Mouse (Mus musculus) heart, adult 18-20 months (tissue): ENCODE results near the gene Rspry1. TPM values are rescaled to one million over a fixed set of nuclear protein-coding genes. Genes with fewer than 3 reads are reported as not detected.
A peak's percentile ranks its signal among the peaks of the same experiment; 100 is the strongest.

Source experiments
- DNase-seq, 2 experiments: peaks; one replicate each; pipeline ENCODE4 v3.0.0; 2021 to 2022; ENCODE audit warnings: mixed read lengths in 1 of 2
- long read RNA-seq, 2 experiments: library from polyadenylated mRNA; stranded (forward); transcript quantifications; one replicate each; pipeline ENCODE4 v2.0.0; 2021
- total RNA-seq, 2 experiments: library from RNA; stranded (reverse); gene quantifications; 2 replicates each; pipeline ENCODE4 v1.2.3; 2021

Rspry1 gene
- 10 to 100 TPM; 10.9 to 11.7 TPM for total RNA-seq
- long read RNA-seq, experiment 1, transcript Rspry1-201 (15 exons, 3,852 nt), result major isoform, 8 of 10 reads
- long read RNA-seq, experiment 1, partial matches to known transcripts, result 0 of 10 reads
- long read RNA-seq, experiment 1, other reads (novel, unspliced or antisense), result 1 of 10 reads
- long read RNA-seq, experiment 2, partial matches to known transcripts, result 0 of 4 reads
- long read RNA-seq, experiment 2, other reads (novel, unspliced or antisense), result 0 of 4 reads

DNA sequence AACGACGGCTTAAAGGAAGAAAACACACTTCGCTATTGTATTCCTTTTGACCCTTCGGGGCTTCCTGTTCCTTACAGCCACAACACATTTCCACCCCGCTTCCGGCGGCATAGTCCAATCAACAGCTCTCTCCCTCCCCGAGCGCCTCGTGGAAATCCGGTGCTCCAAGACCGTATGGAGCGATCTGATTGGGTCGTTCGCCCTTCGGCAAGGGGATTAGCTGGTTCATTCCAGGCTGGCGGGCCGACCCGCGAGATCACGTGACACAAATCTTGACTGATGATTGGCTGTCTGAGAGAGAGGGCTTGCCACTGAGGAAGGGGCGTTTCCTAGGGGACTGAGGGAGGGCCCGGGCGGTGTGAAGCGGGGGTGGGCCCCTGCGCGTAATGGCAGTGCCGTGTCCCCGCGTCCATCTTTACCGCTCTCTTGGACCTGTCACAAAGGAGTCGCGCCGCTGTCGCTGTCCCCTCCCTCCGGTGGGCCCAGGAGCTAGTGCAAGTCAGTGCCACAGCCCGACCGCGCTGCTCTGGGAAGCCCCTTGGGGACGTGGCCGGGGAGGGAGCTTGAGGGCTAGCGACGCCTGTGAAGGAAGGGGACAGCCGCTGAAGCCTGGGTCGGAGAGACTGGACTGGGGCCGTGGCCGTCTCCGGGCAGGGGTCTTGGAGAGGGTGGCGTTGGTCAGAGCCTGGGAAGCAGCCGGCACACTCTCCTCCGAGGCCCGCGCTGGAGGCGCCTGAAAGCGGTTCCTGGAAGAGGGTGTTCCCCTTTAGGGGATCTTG is at the start of gene Rspry1, which contains the start of gene Fam192a:
Rspry1 (plus strand) TSS at position 331 of the 779 bp plus-strand sequence.
Fam192a (minus strand) TSS at position 391 of the 779 bp plus-strand sequence.
- DNase-seq, result peak; percentile 100

DNA sequence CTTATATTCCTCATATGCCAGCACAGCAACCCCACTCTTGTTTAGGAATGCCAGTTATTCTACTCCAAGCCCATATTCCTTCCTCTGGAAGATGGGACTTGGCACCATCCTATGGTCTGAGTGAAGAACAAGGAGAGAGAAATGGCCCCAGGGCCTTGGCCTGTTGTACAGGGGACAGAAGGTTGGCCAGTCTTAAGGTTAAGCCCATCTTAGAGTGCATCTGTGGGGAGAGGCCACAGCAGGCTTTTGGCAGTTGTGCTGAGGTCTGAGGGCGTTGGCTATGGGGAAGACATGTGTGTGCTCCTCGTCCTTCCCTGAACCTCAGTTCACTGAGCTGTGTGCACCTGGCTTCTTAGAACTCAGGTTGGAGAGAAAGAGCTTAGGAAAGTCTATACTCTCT is 49.0 kb upstream of the Rspry1 start:
- no peak for DNase-seq

DNA sequence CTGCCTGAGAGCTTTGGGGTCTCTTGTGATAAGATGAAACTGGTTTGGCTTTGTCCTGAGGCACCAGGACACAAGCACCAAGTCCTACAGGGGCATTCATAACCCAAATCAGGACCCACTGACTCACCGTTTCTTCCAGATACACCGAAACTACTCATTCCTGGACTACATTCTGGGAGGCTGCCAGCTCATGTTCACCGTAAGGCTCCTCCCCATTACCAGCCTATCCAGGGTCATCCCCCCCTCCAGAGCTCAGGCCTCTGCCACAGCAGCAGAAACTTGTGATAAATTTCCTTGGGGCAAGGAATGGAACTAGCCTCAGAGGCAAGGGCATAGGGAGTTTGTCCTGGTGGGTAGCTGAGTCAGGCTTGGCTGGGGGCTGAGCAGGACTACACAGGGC is 44.5 kb upstream of the Rspry1 start:
- DNase-seq, result no peak

DNA sequence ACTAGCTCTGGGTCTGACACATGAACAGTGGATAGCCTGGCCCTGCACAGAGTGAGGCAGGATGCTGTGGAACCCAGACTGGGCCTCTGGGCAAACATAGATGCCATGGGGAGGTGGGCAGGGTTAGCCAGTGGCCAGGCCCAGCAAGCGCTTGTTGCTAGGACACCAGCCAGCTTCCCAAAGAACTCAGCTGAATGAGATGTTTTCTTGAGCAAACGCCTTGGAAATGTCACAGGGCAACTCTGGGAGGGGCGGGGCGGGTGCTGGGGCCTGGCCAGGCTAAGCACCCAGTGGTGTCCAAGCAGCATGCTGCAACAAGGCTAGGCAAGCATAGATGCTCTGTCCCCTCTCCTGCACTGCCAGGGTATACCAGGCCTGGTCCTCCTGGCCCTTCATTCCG is 40.5 kb upstream of the Rspry1 start:
- DNase-seq, result no peak

DNA sequence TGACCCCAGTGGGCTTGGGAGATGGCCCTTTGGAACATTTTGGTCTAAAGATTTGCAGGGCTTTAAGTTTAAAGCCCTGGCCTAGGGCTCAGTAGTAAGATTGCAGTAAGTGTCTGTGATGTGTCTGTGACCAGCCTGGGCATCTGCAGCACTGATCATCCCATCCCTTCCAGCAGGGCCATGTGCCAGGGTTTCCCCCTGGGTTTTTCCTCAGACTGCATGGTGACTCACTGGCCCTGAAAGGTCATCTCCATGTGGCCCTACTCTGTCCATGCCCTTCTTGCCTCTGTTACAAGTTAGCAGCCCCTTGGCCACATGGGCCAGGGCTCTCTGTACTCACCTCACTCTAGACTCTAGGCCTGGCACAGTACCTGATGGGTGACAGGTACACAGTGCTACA is 37.3 kb upstream of the Rspry1 start:
- no peak for DNase-seq

DNA sequence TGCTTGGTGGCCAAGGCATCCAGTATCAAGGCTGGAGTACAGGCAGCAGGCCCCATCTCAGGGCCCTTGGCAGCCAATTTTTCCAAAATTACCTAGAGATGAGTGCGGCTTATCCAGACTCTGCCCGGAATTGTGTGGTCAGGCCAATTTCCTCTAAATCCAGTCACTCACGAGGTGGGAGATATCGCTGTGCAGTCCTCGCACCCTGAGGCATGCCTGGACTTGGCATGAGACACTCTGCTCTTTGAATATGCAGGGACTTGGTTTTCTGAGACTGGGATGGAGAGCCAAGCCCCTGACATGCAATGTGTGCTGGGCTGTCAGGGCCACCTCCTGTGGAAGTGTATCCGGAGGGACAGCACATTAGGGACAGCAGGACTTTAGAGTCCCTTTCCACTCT is 35.7 kb upstream of the Rspry1 start:
- no peak for DNase-seq

DNA sequence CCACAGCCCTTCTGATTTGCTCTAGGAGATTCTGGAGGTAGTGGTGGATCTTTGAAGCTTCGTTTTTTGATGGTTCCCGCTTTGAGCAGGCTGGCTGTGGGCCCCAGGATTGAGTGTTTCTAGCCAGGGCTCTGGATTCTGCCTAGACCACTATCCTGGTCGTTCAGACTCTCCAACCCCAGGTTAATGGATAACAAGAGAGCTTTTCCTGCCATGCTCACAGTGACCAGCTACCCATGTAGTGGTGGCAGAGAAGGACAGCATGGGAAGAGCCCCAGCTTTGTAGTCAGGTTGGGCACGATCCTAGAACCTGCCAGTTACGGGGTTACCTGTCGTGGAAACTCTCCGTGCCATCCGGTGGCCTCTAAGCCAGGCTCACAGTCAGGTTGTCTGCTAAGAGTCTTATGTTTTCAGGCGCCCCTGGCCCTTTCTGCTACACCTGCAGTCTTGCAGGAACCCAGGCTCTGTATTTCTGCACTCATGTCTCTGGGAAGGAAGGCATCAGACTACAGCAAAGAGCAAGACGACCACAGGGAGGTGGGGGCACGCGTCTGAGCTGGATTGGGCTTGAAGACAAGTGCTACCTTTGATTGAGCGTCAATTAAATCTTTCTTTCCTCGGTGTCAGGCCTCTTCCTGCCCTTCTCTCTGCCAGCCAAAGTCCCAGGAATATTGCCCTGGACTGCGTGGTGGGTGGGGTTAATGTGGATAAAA is 35.1 kb upstream of the Rspry1 start:
- DNase-seq, result no peak

DNA sequence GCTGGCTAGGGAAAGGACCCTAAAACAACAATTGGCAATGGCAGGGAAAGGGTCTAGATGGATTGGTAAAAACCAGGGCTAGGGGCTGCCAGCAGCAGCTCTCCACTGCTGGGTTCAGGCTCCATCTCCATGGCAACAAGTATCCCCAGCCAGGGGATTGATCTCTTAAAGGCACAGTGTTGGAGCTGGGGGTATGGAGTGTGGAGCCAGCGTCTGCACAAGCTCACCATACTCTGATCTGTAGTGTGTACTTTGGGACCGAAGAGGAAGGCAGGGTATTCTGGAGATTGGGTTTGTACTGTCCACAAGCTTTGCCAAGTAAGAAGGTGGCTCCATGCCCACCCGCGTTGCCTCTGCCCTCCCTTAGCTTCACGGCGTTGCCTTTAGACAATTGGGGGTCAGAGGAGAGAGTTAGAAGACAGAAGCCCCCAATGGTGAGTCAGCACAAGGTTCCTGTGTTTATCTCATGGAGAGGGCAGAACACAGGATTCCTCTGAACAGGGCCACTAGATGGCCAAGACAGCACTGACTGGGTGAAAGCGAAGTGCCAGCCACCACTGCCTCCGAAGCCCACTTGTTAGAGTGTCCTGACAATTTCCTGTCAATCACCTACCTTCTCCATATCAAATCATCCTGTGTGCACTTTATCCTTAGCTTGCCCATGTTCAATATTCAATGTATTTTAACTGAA is 34.4 kb upstream of the Rspry1 start:
- DNase-seq, result no peak

DNA sequence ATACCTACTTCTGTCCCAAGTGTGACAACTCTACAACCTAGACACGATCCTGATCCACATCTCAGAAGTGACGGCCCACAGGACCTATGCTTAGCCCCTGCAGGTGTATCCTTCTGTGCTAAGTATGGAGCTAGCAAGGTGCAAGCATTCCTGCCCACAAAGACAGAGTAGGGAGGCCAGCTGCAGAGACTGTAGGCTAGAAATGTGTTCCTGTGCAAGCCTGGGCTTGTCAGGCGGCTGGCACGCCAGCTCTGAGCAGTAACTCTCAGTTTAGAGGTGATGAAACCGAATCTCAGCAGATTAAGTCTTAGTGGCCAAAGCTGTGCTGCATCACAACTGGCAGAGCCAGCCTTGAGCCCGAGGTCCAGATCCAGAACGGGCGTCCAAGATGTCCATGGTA is 33.6 kb upstream of the Rspry1 start:
- DNase-seq, result no peak

DNA sequence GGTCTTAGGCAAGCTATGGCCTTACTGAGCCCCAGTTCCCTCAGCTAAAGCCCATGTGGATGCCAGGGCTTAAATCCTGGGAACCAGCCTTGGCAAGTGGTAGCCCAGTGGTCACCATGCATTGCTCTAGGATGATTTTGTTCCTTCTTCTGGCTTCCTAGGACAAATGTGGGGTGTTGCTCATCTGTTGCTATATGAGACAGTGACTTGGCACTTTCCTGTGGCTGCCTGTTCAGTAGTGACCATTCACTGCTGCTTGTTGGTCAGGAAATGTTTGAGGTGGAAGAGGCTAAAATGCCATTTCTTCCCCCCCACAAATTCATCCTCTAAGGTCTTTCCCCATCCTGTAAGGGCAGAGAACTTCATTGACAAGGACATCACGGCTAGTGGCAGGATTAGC is 32.3 kb upstream of the Rspry1 start:
- DNase-seq, result no peak

DNA sequence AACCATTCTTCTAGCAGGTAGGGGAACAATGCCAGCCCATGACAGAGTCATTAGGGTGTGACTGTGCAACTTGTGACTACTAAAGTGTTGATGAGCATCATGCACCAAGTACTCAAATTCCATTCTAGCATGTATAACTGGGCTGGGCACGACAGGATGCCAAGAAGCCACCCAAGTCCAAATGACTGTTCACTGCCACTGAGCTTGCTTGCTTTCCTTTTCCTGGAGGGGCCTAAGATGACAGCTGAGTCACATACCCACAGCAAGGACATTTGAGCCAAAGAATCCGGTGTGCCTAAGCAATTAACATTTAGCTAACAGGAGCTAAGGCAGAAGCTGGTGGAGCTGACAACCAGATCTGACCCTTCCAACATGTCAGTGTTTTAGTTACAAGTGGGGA is 29.8 kb upstream of the Rspry1 start:
- DNase-seq, result no peak

DNA sequence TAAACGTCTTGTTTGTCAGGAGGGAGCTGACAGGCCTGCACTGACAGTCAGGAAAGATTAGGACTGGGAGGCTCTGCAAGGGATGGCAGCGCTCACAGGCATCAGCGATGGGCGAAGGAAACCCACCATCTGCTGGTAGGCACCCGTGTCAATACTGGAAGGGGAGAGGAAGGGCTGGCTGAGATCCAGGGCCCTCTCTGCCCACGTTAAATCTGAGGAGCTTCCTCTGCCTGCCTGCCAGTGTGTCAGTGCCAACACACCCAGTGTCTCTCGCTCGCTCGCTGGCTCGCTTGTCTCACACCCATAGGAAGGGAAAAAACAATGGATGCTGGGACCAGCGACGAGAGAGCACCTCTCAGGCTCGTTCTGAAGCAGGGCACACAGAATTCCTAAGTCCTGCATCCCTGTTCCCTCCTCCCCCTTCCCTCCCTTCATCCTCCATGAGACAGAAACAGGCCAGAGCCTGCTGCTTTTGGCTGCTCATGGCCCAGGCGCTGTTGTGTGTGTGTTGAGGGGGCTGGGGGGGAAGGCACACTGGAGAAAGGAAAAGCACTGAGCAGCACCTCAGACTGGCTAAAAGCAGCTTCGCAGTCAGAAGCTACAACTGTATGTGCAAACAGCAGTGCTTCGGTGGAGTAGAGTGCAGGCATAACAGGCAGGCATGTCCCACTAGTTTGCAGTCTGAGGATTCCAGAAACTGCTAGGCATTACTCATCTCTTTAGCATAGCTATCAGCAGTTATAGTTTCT is 27.4 kb upstream of the Rspry1 start:
- no peak for DNase-seq

DNA sequence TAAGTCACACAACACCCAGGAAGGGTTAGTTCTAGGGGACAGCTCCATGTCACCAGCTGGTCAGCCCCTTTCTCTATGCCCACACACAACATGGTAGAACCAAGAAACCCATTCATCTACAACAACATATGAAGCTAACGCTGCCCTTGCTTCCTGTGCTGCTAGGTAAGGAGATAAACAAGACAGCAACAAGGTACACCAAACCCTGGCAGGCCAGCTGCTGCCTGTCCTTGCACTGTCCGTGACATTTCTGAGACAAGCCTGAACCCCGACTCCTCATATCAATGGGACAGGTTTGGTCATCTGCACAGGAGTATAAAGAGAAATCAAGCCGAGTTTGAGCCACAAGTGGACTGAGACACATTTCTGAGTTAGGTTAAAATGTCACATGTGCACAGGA is 26.6 kb upstream of the Rspry1 start:
- DNase-seq, result no peak

DNA sequence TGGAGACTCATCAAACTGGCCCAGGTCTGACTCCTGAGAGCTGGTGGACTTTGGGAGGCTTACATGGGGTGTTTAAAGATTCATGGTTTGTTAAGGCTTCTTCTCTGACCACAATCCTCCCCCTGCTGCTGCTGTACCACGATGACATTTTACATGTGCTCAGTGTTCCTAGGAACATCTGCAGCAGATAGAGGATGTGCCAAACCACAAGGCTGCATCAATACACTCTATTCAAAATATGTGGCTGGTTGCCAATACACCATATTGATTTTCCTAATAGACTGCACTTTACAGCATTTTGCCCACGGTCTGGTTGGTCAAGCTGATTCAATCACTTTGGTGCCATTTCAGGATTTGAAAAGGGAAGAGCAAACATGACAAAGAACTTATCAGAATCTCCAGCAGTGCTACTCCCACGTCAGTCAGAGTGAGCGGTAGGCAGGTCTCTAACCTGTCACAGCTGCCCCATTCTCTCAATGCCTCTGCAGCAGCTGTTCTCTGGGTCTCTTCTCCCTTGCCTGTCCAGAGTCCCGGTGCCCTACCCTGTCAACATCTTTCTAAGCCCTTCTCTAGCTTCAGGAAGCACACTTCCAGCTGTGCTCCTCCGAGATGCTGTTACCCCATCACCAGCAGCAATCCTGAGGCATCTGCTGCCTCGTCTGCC is 19.8 kb upstream of the Rspry1 start:
- no peak for DNase-seq

DNA sequence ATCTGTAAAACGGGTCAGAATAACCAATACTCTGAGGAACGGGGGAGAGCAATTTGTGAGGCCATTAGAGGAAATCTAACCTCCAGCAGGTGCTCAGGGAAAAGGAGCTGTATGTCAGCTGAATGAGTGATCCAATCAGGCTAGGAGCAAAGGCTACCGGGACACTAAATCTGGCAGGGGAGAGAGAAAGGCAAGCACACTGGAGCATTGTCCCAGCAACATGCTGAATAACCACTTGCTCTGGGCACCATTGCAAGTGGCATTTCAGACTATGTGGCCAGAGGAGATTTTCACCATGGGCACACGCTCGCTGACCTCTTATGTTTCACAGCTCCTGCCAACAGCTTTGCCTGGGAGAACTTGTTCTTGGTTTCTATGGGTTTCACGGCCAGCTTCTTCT is 19.2 kb upstream of the Rspry1 start:
- peak in 1 of 2 experiments; percentile 11 for DNase-seq

DNA sequence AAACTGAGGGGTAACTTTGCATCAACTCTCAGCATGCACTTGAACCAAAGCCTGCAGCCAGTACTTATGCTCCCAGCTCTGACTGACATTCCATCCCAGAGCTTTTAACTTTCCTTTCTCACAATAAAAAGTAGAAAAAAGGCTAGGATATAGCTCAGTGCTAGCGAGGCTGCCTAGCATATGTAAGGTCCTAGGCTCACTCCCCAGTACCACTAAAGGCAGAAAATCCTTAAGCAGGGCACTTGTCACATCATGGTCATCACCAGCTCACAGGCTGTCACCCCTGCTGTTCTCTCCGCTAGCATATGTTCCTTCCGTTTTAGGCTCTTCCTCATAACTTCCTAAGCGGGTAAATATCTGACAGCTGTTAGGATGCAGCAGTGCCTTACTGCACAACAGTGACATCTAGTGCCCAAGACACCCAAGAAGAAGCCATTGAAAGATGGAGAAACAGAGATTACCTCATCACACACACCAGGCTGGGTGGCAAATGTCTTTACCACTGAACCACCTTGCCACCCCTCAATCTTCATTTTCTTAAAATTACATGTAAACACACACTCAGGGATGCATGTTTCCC is 17.4 kb upstream of the Rspry1 start:
- peak; percentile 52 to 63 for DNase-seq

DNA sequence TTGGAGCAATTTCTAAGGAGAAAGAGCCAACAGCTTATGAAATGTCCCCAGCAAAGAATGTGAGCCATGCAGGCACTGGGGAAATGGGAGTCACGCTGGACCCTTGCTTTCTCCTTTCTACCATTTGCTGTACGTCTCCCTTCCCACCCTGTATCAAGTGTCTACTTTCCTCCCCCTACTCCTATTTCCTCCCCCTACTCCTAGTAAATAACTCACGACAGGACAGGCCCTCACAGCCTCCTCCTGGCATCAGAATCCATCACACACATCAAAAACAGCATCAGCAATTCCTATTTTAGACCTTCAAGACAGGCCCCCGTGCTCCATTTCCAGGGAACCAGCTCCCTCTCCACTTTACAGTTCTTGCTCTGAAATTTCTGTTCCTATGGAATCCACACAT is 10.0 kb upstream of the Rspry1 start:
- DNase-seq, result no peak

DNA sequence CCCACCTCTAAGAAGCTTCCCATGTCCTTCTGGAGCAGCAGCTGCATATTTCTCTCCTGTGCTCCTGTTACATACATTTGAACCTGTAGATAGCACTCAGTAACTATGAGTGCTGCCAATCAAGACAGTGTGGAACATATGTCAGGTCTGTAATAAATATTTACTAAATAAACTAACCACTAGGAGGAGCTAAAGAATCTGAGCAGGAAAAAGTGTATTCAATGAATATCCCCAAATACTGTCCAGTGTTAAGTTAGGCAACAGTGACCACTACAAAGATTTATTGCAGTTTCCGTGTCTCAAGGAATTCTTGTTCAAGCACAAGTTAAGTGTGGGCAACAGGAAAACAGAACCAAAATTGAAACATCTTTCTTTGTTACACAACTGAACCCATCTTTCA is 7.5 kb upstream of the Rspry1 start:
- peak in 1 of 2 experiments; percentile 26 for DNase-seq

DNA sequence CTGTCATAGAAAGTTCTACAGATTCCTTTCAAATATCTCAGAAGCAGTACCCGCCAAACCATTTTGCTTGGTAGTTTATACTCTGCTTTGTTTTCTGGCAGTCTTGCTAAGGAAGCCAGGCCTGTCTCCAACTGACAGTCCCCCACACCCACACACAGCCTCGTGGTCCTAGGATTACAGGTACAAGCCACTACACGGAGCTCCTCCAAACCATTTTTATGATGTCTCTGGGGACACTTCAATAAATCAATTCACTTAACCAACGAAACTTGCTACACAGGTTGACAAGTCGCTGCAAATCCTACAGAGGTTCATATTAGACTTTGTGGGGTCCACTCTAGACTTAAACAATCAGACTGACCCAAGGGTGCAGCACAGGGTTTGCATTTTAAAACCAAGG is 1.3 kb upstream of the Rspry1 start:
- DNase-seq, result no peak

DNA sequence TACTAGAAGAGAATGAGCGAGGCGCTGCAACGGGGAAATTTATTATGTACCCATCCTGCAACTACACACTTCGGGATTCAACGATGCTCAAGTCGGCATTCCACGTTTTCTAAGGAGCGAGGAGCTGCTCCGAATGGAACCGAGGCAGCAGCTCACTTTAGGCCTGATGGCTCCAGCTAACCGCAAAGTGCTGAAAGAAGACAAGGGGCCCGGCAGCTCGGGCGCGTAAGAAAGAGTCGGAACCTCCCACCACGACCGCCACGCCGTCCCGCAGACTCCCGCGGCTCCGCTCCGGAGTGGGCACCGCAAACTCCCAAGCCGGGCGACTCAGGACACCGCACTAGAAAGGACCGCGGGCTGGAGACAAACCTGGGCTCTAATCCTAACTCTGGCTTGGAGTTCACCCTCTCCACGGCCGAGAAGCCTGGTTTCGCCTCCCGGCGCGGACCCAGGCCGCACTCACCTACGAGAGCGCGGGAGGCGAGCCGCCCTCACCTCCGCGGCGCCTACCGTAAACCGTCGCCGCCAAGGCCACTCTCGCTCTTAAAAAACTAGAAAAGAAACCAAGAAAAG is 617 bp upstream of the Rspry1 start:
- no peak for DNase-seq
